Mouse (Mus musculus) myocyte (in vitro differentiated cells): Measurements from ENCODE around the gene Phkb.

Experiments
- E2F4 ChIP-seq: IDR thresholded peaks from one replicate; pipeline ENCODE4 v1.6.1; 2011; ENCODE audit warnings: mild to moderate bottlenecking, control low read depth, moderate library complexity; ENCODE audit not compliant: insufficient read depth
- MAX ChIP-seq: IDR thresholded peaks from one replicate; pipeline ENCODE4 v1.6.1; 2011; ENCODE audit warnings: low read depth, mild to moderate bottlenecking, control low read depth
- POLR2A ChIP-seq: IDR thresholded peaks from one replicate; pipeline ENCODE4 v1.6.1; 2011; ENCODE audit warnings: low read depth, mild to moderate bottlenecking, control low read depth, moderate library complexity; ENCODE audit not compliant: insufficient read length
- POLR2AphosphoS2 ChIP-seq: IDR thresholded peaks from one replicate; pipeline ENCODE4 v1.6.1; 2011; ENCODE audit warnings: low read depth, control low read depth; ENCODE audit not compliant: insufficient read length
- SRF ChIP-seq: IDR thresholded peaks from one replicate; pipeline ENCODE4 v1.6.1; 2011; ENCODE audit warnings: low read depth; ENCODE audit not compliant: control insufficient read depth, insufficient read length
- USF1 ChIP-seq: IDR thresholded peaks from one replicate; pipeline ENCODE4 v1.6.1; 2011; ENCODE audit warnings: low read depth, mild to moderate bottlenecking, control low read depth, moderate library complexity

- TF ChIP-seq E2F4 (no peak), USF1 (no peak), POLR2A (no peak), POLR2AphosphoS2 (no peak), MAX (no peak), SRF (no peak)
Measured at GRCm38 (mm10) chr8:85993661-85994060, 152.9 kb downstream of the Phkb start.
